Comparison of ENCODE assay signal across 7 mouse cellular contexts in genomic region chr12:71309581-71310067, GRCm38 (mm10). TPM values are rescaled to one million over a fixed set of nuclear protein-coding genes. Genes with fewer than 3 reads are reported as not detected.
DNase-seq lines count a peak whose midpoint lies in the region; ATAC-seq lines count a peak whose summit lies in the region.

Gene Dact1, plus strand, starts transcription at chr12:71309884.

- H3K27ac ChIP-seq in intestine, embryonic 16.5 days (ENCODE audit: low read length), result peak within 1 kb of the TSS; percentile 87
- H3K27ac ChIP-seq in limb, embryonic 11.5 days (replicated peaks; ENCODE audit: low read depth, low read length), result peak within 1 kb of the TSS; percentile 95
- peak within 1 kb of the TSS; percentile 88 for H3K27ac ChIP-seq in midbrain, embryonic 12.5 days (replicated peaks)

- peak within 1 kb of the TSS; percentile 89 for H3K4me2 ChIP-seq in intestine, embryonic 16.5 days (ENCODE audit: low read depth, low read length)
- H3K4me2 ChIP-seq in limb, embryonic 11.5 days (ENCODE audit: low read depth, severe bottlenecking), result peak within 1 kb of the TSS; percentile 57
- H3K4me2 ChIP-seq in midbrain, embryonic 12.5 days (replicated peaks), result peak within 1 kb of the TSS; percentile 89

- no peaks in the 10 kb centered on the region for H3K4me1 ChIP-seq in intestine, embryonic 16.5 days (ENCODE audit: control insufficient read depth, insufficient read depth, low read length)
- H3K4me1 ChIP-seq in limb, embryonic 11.5 days (ENCODE audit: control insufficient read depth, insufficient read depth, low read length), result peaks cover 16% of the 10 kb centered on the region
- H3K4me1 ChIP-seq in midbrain, embryonic 12.5 days, result peaks cover 11% of the 10 kb centered on the region

- H3K9me3 ChIP-seq in intestine, embryonic 16.5 days (ENCODE audit: control insufficient read depth, low read length), result no peaks in the 10 kb centered on the region
- no peaks in the 10 kb centered on the region for H3K9me3 ChIP-seq in limb, embryonic 11.5 days (ENCODE audit: control insufficient read depth, low read length)
- H3K9me3 ChIP-seq in midbrain, embryonic 12.5 days, result no peaks in the 10 kb centered on the region

- peak; percentile 81 for DNase-seq in adrenal gland, postnatal 25 days
- DNase-seq in embryo, embryonic 10.5 days (ENCODE audit: low spot score), result peak; percentile 90
- DNase-seq in gastrocnemius, postnatal 4 days (ENCODE audit: low spot score in 2 of 2), result peak; percentile 73 to 83
- DNase-seq in limb, embryonic 11.5 days (ENCODE audit: low spot score), result peak; percentile 89
- peak; percentile 10 for DNase-seq in splenic B cell, adult 2 months (ENCODE audit: low read depth, low spot score)

- peak; percentile 90 for ATAC-seq in intestine, embryonic 16.5 days
- peak; percentile 88 for ATAC-seq in limb, embryonic 11.5 days (ENCODE audit: insufficient number of reproducible peaks, low FRiP score, low TSS enrichment, low read depth)
- ATAC-seq in midbrain, embryonic 12.5 days (ENCODE audit: low FRiP score, low read depth), result peak; percentile 92

- H3K27me3 ChIP-seq in intestine, embryonic 16.5 days (replicated peaks; ENCODE audit: control insufficient read depth, insufficient read depth, low read length), result no peaks in the 10 kb centered on the region
- no peaks in the 10 kb centered on the region for H3K27me3 ChIP-seq in limb, embryonic 11.5 days (ENCODE audit: control insufficient read depth, insufficient read depth, low read length)
- peaks cover 21% of the 10 kb centered on the region for H3K27me3 ChIP-seq in midbrain, embryonic 12.5 days
- peaks cover 3% of the 10 kb centered on the region; the same call in 1 of the 2 replicates for H3K27me3 ChIP-seq in splenic B cell, adult 2 months (ENCODE audit: control insufficient read depth, insufficient read depth, low read length, poor library complexity, severe bottlenecking)

- peak within 1 kb of the TSS; percentile 85 for H3K9ac ChIP-seq in intestine, embryonic 16.5 days (ENCODE audit: low read depth, low read length)
- H3K9ac ChIP-seq in limb, embryonic 11.5 days (ENCODE audit: low read length), result peak within 1 kb of the TSS; percentile 82
- H3K9ac ChIP-seq in midbrain, embryonic 12.5 days (replicated peaks), result peak within 1 kb of the TSS; percentile 88

- H3K4me3 ChIP-seq in intestine, embryonic 16.5 days (ENCODE audit: low read length), result peak within 1 kb of the TSS; percentile 79
- peak within 1 kb of the TSS; percentile 59 for H3K4me3 ChIP-seq in limb, embryonic 11.5 days (ENCODE audit: low read depth, low read length)
- peak within 1 kb of the TSS; percentile 84 for H3K4me3 ChIP-seq in midbrain, embryonic 12.5 days

- WGBS in intestine, embryonic 16.5 days, result under 1% methylated on average over 60 of the region's 76 CpGs
- 0% methylated on average over 20 of the region's 76 CpGs for WGBS in limb, embryonic 11.5 days
- WGBS in midbrain, embryonic 12.5 days, result 2% methylated on average over 40 of the region's 76 CpGs

- peaks cover 3% of the 10 kb centered on the region; the same call in 1 of the 2 replicates for H3K36me3 ChIP-seq in intestine, embryonic 16.5 days (ENCODE audit: control insufficient read depth, insufficient read depth, low read length)
- H3K36me3 ChIP-seq in limb, embryonic 11.5 days (ENCODE audit: control insufficient read depth, insufficient read depth, low read length), result no peaks in the 10 kb centered on the region; the same call in 1 of the 2 replicates
- H3K36me3 ChIP-seq in midbrain, embryonic 12.5 days, result peaks cover 3% of the 10 kb centered on the region; the same call in 1 of the 2 replicates
- no peaks in the 10 kb centered on the region for H3K36me3 ChIP-seq in splenic B cell, adult 2 months (ENCODE audit: control insufficient read depth, insufficient read depth, low read length, poor library complexity, severe bottlenecking)

RNA-seq across cellular contexts. Expression of gene Dact1, which starts in this region (rescaled TPM):
- total RNA-seq in adrenal gland, postnatal 25 days (2021), result 17.8 and 20.4 TPM in 2 replicates
- total RNA-seq in gastrocnemius, postnatal 4 days (2021), result 10 to 100 TPM; 36.5 to 39.1 TPM
- 6.0 and 6.2 TPM in 2 replicates for polyA plus RNA-seq in intestine, embryonic 16.5 days (2015; fragmentation: Nextera tagmentation; extraction: Ambion mirVana)
- polyA plus RNA-seq in limb, embryonic 11.5 days (2014; fragmentation: Nextera tagmentation; extraction: Ambion mirVana), result 17.6 and 21.5 TPM in 2 replicates
- polyA plus RNA-seq in midbrain, embryonic 12.5 days (2016; fragmentation: Nextera tagmentation; extraction: Ambion mirVana), result 30.5 and 32.6 TPM in 2 replicates

Comparison
In these comparisons a context has a peak if more than half of its experiments do, and no peak if none do; other contexts are left out.
1. Peak in every context shown above with its lines: DNase-seq, ATAC-seq, H3K4me3 ChIP-seq and H3K27ac ChIP-seq.
2. DNase-seq: peak in every context shown above with its lines; median percentile 90 in embryo, embryonic 10.5 days; 89 in limb, embryonic 11.5 days; 81 in adrenal gland, postnatal 25 days; 78 in gastrocnemius, postnatal 4 days; 10 in splenic B cell, adult 2 months.